Mouse (Mus musculus): ENCODE measurements around the gene Myrip. TPM values are rescaled to one million over a fixed set of nuclear protein-coding genes. Genes with fewer than 3 reads are reported as not detected.
"Not testable (repeated sequence)": the region's sequence is repeated elsewhere in the genome, so short reads cannot be mapped to it uniquely, and the experiment has no call there.

Gene Myrip
- polyA plus RNA-seq, 1 experiment = 47.7 TPM

- H3K4me1 ChIP-seq (ENCODE audit: control insufficient read depth, insufficient read depth, low read length) = peaks cover 7% of the 10 kb centered on the region
- no peak overlapping the region for H3K27ac ChIP-seq (ENCODE audit: insufficient read depth, low read length)
These were observed 19.3 kb downstream of the Myrip start for GRCm38 (mm10) chr9:120320573-120320972.

GRCm38 (mm10) chr9:120322702-120323426 lies 21.6 kb downstream of the Myrip start:
- no peak for TF ChIP-seq POLR2A (IDR thresholded peaks at IDR 0.05; ENCODE audit: extremely low read depth, insufficient read depth, low read length)
- Histone ChIP-seq H3K4me1 (ENCODE audit: control insufficient read depth, insufficient read depth, low read length) (peaks cover 8% of the 10 kb centered on the region), H3K4me3 (ENCODE audit: insufficient read depth, low read length) (no peak overlapping the region), H3K27ac (ENCODE audit: insufficient read depth, low read length) (no peak overlapping the region; the same call in 1 of the 2 replicates)

More at GRCm38 (mm10) chr9:120320573-120320972, 19.3 kb downstream of the Myrip start:
- TF ChIP-seq POLR2A (IDR thresholded peaks at IDR 0.05; ENCODE audit: extremely low read depth, insufficient read depth, low read length) (no peak), CTCF (IDR thresholded peaks at IDR 0.05; ENCODE audit: extremely low read depth, insufficient read depth, low read length) (no peak)
- no peak overlapping the region for H3K4me3 ChIP-seq (ENCODE audit: insufficient read depth, low read length)

DNA sequence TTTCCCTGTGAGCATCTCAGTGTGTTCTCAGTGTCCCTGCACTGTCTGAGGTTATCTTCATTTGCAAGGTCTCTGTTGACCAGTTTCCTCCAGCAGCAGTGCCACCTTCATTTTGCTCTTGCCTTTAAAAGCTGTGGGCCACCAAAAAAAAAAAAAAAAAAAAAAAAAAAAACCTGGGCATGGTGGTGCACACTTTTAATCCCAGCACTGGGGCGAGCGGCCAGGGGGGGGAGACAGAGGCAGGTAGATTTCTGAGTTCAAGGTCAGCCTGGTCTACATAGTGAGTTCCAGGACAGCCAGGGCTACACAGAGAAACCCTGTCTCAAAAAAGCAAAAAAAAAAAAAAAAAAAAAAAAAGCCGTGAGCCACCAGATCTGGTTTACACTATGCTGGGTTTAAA lies 29.7 kb downstream of the Myrip start:
- H3K27ac ChIP-seq (ENCODE audit: insufficient read depth, low read length); H3K4me1 ChIP-seq (ENCODE audit: control insufficient read depth, insufficient read depth, low read length); H3K4me3 ChIP-seq (ENCODE audit: insufficient read depth, low read length): not testable (repeated sequence)

DNA sequence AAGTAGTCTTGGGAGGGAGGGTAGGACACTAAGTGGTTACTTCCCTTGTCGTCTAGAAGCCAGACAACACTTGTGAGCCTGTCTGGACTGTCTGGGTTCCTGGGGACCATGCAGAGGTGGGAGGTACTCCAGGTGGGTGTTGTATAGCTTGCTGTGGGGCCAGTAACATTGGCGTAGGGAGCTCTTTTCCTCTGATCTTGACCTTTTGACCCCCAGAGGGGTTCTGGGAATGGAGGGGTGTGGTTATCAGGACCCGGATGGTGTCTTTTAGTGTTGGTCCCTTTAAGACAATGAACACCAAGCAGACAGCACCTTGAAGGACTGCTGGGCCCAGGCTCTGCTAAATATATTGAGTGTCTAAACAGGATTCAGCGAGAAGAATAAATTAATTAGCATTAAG lies 36.9 kb downstream of the Myrip start:
- TF ChIP-seq POLR2A (IDR thresholded peaks at IDR 0.05; ENCODE audit: extremely low read depth, insufficient read depth, low read length) (no peak), CTCF (IDR thresholded peaks at IDR 0.05; ENCODE audit: extremely low read depth, insufficient read depth, low read length) (no peak)
- Histone ChIP-seq H3K4me1 (ENCODE audit: control insufficient read depth, insufficient read depth, low read length) (peaks cover 6% of the 10 kb centered on the region), H3K27ac (ENCODE audit: insufficient read depth, low read length) (no peak overlapping the region), H3K4me3 (ENCODE audit: insufficient read depth, low read length) (no peak overlapping the region)

- no peak overlapping the region for H3K4me3 ChIP-seq (ENCODE audit: insufficient read depth, low read length)
- H3K27ac ChIP-seq (ENCODE audit: insufficient read depth, low read length) = no peak overlapping the region
- peaks cover 9% of the 10 kb centered on the region for H3K4me1 ChIP-seq (ENCODE audit: control insufficient read depth, insufficient read depth, low read length)
- TF ChIP-seq CTCF (IDR thresholded peaks at IDR 0.05; ENCODE audit: extremely low read depth, insufficient read depth, low read length) = no peak
- TF ChIP-seq POLR2A (IDR thresholded peaks at IDR 0.05; ENCODE audit: extremely low read depth, insufficient read depth, low read length) = no peak
These were observed 38.8 kb downstream of the Myrip start for GRCm38 (mm10) chr9:120339975-120340695.

DNA sequence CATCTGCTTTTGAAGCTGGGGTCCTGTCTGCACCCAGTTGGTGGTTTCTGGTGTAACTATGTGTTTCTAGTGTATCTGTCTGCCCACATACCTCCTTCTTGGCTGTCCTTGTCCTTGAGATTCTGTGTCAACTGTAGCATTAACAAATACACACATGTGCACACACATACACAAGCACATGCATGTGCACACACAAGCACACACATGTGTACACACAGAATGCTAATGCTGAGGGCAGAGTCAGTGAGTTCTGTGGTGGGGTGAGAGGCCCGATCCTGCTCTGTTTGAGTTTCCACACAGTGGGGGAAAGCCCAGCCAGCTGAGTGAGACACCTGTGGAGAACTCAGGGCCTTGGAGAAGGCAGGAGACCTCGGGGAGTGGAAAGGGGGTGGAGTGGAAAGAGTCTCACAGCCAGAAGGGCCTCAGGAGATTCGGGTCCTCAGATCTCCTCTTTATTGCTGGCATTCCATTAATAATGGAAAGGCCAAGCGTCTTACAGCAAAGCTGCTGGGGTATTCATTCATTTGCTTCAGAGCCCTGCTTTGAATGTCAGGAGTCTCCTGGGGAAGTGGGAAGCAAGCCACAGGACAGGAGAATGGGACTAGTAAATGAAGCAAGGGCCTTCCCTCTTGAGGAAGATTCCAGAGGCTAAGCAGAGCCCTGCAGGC lies 41.9 kb downstream of the Myrip start:
- TF ChIP-seq POLR2A (IDR thresholded peaks at IDR 0.05; ENCODE audit: extremely low read depth, insufficient read depth, low read length) (no peak), CTCF (IDR thresholded peaks at IDR 0.05; ENCODE audit: extremely low read depth, insufficient read depth, low read length) (no peak)
- no peak overlapping the region for H3K27ac ChIP-seq (ENCODE audit: insufficient read depth, low read length)
- no peak overlapping the region for H3K4me3 ChIP-seq (ENCODE audit: insufficient read depth, low read length)
- H3K4me1 ChIP-seq (ENCODE audit: control insufficient read depth, insufficient read depth, low read length) = peaks cover 12% of the 10 kb centered on the region

DNA sequence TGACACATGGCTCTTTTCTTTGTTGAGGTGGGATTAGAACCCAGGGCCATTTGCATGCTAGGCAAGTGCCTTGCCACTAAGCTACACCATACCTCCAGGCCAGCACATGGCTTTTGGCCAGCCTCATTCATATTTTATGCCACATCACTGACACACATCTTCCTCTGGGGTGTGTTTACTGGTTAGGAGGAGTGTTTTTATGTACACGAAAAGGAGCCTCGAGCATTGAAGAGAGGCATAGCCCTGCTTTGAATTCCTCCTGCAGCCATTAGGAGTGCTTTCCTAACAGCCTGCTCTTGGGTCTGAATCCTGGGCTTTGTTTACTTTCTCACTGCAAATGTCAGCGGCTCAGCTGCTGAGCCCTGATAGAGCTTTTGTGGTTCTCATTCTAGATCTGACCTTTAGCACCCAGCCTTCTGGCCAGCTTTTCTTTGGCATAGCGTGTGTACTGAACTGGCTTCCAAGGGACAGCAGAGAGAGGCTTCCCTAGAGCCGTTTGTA lies 44.4 kb downstream of the Myrip start:
- Histone ChIP-seq H3K4me3 (ENCODE audit: insufficient read depth, low read length) (no peak overlapping the region), H3K4me1 (ENCODE audit: control insufficient read depth, insufficient read depth, low read length) (peaks cover 19% of the 10 kb centered on the region), H3K27ac (ENCODE audit: insufficient read depth, low read length) (no peak overlapping the region)
- TF ChIP-seq CTCF (IDR thresholded peaks at IDR 0.05; ENCODE audit: extremely low read depth, insufficient read depth, low read length) (no peak), POLR2A (IDR thresholded peaks at IDR 0.05; ENCODE audit: extremely low read depth, insufficient read depth, low read length) (no peak)

GRCm38 (mm10) chr9:120349145-120349544 lies 47.8 kb downstream of the Myrip start:
- Histone ChIP-seq H3K4me3 (ENCODE audit: insufficient read depth, low read length) (no peak overlapping the region), H3K4me1 (ENCODE audit: control insufficient read depth, insufficient read depth, low read length) (peaks cover 15% of the 10 kb centered on the region), H3K27ac (ENCODE audit: insufficient read depth, low read length) (no peak overlapping the region; the same call in none of the 2 replicates)
- TF ChIP-seq CTCF (IDR thresholded peaks at IDR 0.05; ENCODE audit: extremely low read depth, insufficient read depth, low read length) (no peak), POLR2A (IDR thresholded peaks at IDR 0.05; ENCODE audit: extremely low read depth, insufficient read depth, low read length) (no peak)

DNA sequence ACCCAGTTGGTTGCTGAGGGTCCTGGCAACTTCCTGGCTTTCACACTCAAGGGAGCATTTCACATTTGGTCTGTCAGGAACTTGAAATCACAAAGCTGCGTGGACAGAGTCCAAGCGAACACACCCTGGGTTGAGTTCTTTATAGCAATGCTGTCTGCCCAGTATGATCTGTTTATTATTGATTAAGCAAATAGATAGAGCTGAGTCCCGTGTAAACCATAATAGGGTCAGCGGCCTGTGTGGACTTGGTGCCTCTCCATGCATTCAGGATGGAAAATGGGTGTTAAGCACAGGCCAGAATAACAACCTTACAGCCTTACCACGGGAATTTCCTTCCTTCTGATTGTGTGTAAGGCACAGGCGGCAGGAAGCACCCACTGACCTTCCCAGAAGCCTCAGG lies 49.0 kb downstream of the Myrip start:
- H3K4me3 ChIP-seq (ENCODE audit: insufficient read depth, low read length) = no peak overlapping the region
- peak overlapping the region; percentile 24; the same call in 1 of the 2 replicates for H3K27ac ChIP-seq (ENCODE audit: insufficient read depth, low read length)
- TF ChIP-seq CTCF (IDR thresholded peaks at IDR 0.05; ENCODE audit: extremely low read depth, insufficient read depth, low read length) (no peak), POLR2A (IDR thresholded peaks at IDR 0.05; ENCODE audit: extremely low read depth, insufficient read depth, low read length) (no peak)
- H3K4me1 ChIP-seq (ENCODE audit: control insufficient read depth, insufficient read depth, low read length) = peaks cover 16% of the 10 kb centered on the region

All from cortical plate, adult 2 months (tissue).